Comparison of ENCODE assay signal across 17 mouse cellular contexts in the genomic region with DNA sequence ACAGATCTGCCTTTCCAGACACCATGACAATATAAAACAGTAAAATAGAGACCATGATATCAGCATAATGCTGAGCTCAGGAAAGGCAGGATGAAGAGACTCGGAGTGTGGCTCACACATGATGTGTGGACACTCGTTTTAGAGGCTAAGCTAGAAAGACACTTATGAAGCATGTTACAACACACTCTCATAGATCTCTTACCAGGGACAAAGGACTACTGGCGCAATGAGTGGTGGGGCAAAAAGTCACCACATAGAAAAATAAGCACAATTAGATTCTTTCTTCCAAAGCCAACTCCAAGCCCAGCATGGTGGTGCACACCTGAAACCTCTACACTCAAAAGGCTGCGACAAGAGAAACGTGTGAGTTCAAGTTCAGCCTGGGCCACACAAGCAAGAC.
"Had no signal": no experiment of that assay in that cellular context is flagged by ENCODE, and none has a peak within 500 bp of the region (broad histone marks: within the 10 kb centered on the region; RNA-seq: fewer than 3 reads in every experiment).

No protein-coding gene starts in this region.

- ATAC-seq: lung, postnatal 0 days; midbrain, embryonic 13.5 days; midbrain, embryonic 15.5 days had no signal

- H3K4me3 ChIP-seq: lung, embryonic 15.5 days; megakaryocyte, embryonic 14.5 days; midbrain, embryonic 13.5 days; midbrain, embryonic 15.5 days; neural tube, embryonic 12.5 days; stomach, embryonic 15.5 days had no signal

- H3K4me2 ChIP-seq: lung, embryonic 15.5 days; midbrain, embryonic 11.5 days; midbrain, embryonic 13.5 days; midbrain, embryonic 15.5 days; neural tube, embryonic 12.5 days; stomach, embryonic 15.5 days had no signal

- H3K4me1 ChIP-seq: lung, embryonic 15.5 days; neural tube, embryonic 12.5 days; stomach, embryonic 15.5 days had no signal

- H3K27ac ChIP-seq: lung, embryonic 15.5 days; macrophage; midbrain, embryonic 13.5 days; midbrain, embryonic 15.5 days; neural tube, embryonic 12.5 days; stomach, embryonic 15.5 days; stomach, postnatal 0 days had no signal

- H3K9me3 ChIP-seq: lung, embryonic 15.5 days; megakaryocyte, embryonic 14.5 days; midbrain, embryonic 13.5 days; midbrain, embryonic 15.5 days; neural tube, embryonic 12.5 days; stomach, embryonic 15.5 days had no signal

- H3K9ac ChIP-seq: lung, embryonic 15.5 days; midbrain, embryonic 13.5 days; midbrain, embryonic 15.5 days; neural tube, embryonic 12.5 days; stomach, embryonic 15.5 days had no signal

- H3K36me3 ChIP-seq: midbrain, embryonic 15.5 days had no signal

- H3K27me3 ChIP-seq: lung, embryonic 15.5 days; megakaryocyte, embryonic 14.5 days; midbrain, embryonic 13.5 days; midbrain, embryonic 15.5 days; neural tube, embryonic 12.5 days; stomach, embryonic 15.5 days had no signal

- DNase-seq: lung, adult 2 months; lung, postnatal 14 days; lung, postnatal 36 days; right cerebral cortex, postnatal 14 days; thymus, adult 2 months; thymus, postnatal 25 days; thymus, postnatal 4 days had no signal
